ENCODE assay signal across 9 mouse cellular contexts in the genomic region with DNA sequence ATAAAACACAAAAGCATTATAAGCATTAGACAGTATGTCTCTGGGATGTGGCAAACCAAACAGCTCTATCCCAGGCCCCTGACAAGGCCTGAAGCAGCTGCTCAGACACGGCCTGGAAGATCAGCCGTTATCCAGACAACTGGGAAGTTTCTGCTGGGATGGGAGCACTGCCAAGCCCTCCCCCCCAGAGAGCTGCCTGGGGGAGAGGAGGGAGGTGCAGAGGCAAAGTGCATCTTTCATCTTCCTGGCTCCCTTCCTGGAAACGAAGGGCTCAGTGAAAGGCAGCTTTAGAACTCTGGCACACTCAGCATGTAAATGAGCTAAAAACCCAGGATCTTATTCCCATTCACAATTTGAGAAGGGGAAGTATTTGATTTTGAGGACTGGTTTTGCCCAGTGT. TPM values are rescaled to one million over a fixed set of nuclear protein-coding genes. Genes with fewer than 3 reads are reported as not detected.
DNase-seq lines count a peak whose midpoint lies in the region.
"Had no signal": no experiment of that assay in that cellular context is flagged by ENCODE, and none has a peak within 500 bp of the region (broad histone marks: within the 10 kb centered on the region; RNA-seq: fewer than 3 reads in every experiment).

No protein-coding gene starts in this region.

- H3K4me3 ChIP-seq in heart, embryonic 10.5 days, result no peak overlapping the region
- H3K4me3 ChIP-seq: limb, embryonic 12.5 days had no signal

- DNase-seq in heart, adult 11 months, result peak; percentile 97
- DNase-seq in heart, embryonic 10.5 days (ENCODE audit: low spot score), result no peak
- DNase-seq in adrenal gland, adult 2 months, result peak; percentile 85
- DNase-seq in frontal cortex, postnatal 10 days (ENCODE audit: low spot score in 2 of 2), result peak; percentile 80 to 83
- peak; percentile 84 for DNase-seq in kidney, adult 11 months
- DNase-seq in left cerebral cortex, postnatal 4 days, result peak; percentile 93
- DNase-seq in right cerebral cortex, postnatal 25 days, result peak; percentile 67
- no peak for DNase-seq in c-Kit-positive CD71-positive TER-119-positive erythroid progenitor cells, embryonic 14.5 days (ENCODE audit: low spot score)

- no peak overlapping the region for H3K27ac ChIP-seq in heart, embryonic 10.5 days
- H3K27ac ChIP-seq: limb, embryonic 12.5 days had no signal

- no peaks in the 10 kb centered on the region for H3K9me3 ChIP-seq in heart, embryonic 10.5 days
- H3K9me3 ChIP-seq: limb, embryonic 12.5 days had no signal

- WGBS in heart, embryonic 10.5 days, result 64% methylated on average over 3 of the region's 3 CpGs

- intact Hi-C loops in left cerebral cortex, postnatal 4 days (cut with DNase I), result loop anchor here (5.0 kb wide), 1 partner anchor 53 kb away; no protein-coding TSS in a partner anchor

- 0 out of 2 replicates have a peak, but pooled peaks cover 4% of the 10 kb centered on the region for H3K4me1 ChIP-seq in heart, embryonic 10.5 days
- H3K4me1 ChIP-seq: limb, embryonic 12.5 days had no signal

- H3K36me3 ChIP-seq in heart, embryonic 10.5 days, result peaks cover 87% of the 10 kb centered on the region

- H3K27me3 ChIP-seq in heart, embryonic 10.5 days (ENCODE audit: insufficient read depth, poor library complexity, severe bottlenecking), result no peaks in the 10 kb centered on the region
- H3K27me3 ChIP-seq: limb, embryonic 12.5 days had no signal

RNA-seq across cellular contexts. Expression of a gene that starts 9.3 kb away (rescaled TPM):
- polyA plus RNA-seq in heart, embryonic 10.5 days (2016; fragmentation: Nextera tagmentation; extraction: Ambion mirVana), result 21.3 and 26.3 TPM in 2 replicates
- 10 to 100 TPM; 17.1 to 19.6 TPM for total RNA-seq in adrenal gland, adult 2 months (2021)
- 17.1 and 21.1 TPM in 2 replicates for polyA plus RNA-seq in adrenal gland, adult 2 months (2012; rRNA removed)
- total RNA-seq in left cerebral cortex, postnatal 4 days (2021), result 10 to 100 TPM; 21.5 to 22.5 TPM

RNA-seq across cellular contexts. Expression of a gene that starts 13.5 kb away (rescaled TPM):
- 40.8 and 42.4 TPM in 2 replicates for polyA plus RNA-seq in heart, embryonic 10.5 days (2016; fragmentation: Nextera tagmentation; extraction: Ambion mirVana)
- 10 to 100 TPM; 28.0 to 28.6 TPM for total RNA-seq in adrenal gland, adult 2 months (2021)
- polyA plus RNA-seq in adrenal gland, adult 2 months (2012; rRNA removed), result 137 and 151 TPM in 2 replicates
- total RNA-seq in left cerebral cortex, postnatal 4 days (2021), result 10 to 100 TPM; 17.9 to 19.8 TPM

RNA-seq across cellular contexts. Expression of a gene that starts 30.4 kb away (rescaled TPM):
- polyA plus RNA-seq in heart, embryonic 10.5 days (2016; fragmentation: Nextera tagmentation; extraction: Ambion mirVana), result 69.7 and 84.1 TPM in 2 replicates
- total RNA-seq in adrenal gland, adult 2 months (2021), result 10 to 100 TPM in 1 of 2 experiments, 1 to 10 TPM in 1; 9.8 to 15.5 TPM
- 7.2 and 7.8 TPM in 2 replicates for polyA plus RNA-seq in adrenal gland, adult 2 months (2012; rRNA removed)
- total RNA-seq in left cerebral cortex, postnatal 4 days (2021), result 10 to 100 TPM; 20.3 to 21.6 TPM

RNA-seq across cellular contexts. Expression of a gene that starts 31.9 kb away (rescaled TPM):
- polyA plus RNA-seq in heart, embryonic 10.5 days (2016; fragmentation: Nextera tagmentation; extraction: Ambion mirVana), result 43.8 and 44.5 TPM in 2 replicates
- total RNA-seq in adrenal gland, adult 2 months (2021), result 10 to 100 TPM; 58.6 to 68.2 TPM
- 176 and 201 TPM in 2 replicates for polyA plus RNA-seq in adrenal gland, adult 2 months (2012; rRNA removed)
- 10 to 100 TPM; 51.0 to 57.6 TPM for total RNA-seq in left cerebral cortex, postnatal 4 days (2021)

RNA-seq across cellular contexts. Expression of a gene that starts 35.6 kb away (rescaled TPM):
- 0.14 TPM in 1 of 2 replicates, not detected in the other for polyA plus RNA-seq in heart, embryonic 10.5 days (2016; fragmentation: Nextera tagmentation; extraction: Ambion mirVana)
- under 1 TPM; 0.26 to 0.31 TPM for total RNA-seq in adrenal gland, adult 2 months (2021)
- 0.69 TPM in 1 of 2 replicates, not detected in the other for polyA plus RNA-seq in adrenal gland, adult 2 months (2012; rRNA removed)
- not detected for total RNA-seq in left cerebral cortex, postnatal 4 days (2021)

Comparison
In these comparisons a context has a peak if more than half of its experiments do, and no peak if none do; other contexts are left out.
1. DNase-seq: peak in heart, adult 11 months (single experiment), adrenal gland, adult 2 months (single experiment), frontal cortex, postnatal 10 days (2 of 2), kidney, adult 11 months (single experiment), left cerebral cortex, postnatal 4 days (single experiment) and right cerebral cortex, postnatal 25 days (single experiment); none in heart, embryonic 10.5 days (single experiment) and c-Kit-positive CD71-positive TER-119-positive erythroid progenitor cells, embryonic 14.5 days (single experiment).